Mouse (Mus musculus) retina, embryonic 14.5 days (tissue): ENCODE results near the gene Gm19935.
A peak's percentile ranks its signal among the peaks of the same experiment; 100 is the strongest.

Experiments used
- DNase-seq: peaks from one replicate; pipeline ENCODE4 v3.0.0-alpha.2; 2015; ENCODE audit warnings: low spot score

Gm19935 gene

DNA sequence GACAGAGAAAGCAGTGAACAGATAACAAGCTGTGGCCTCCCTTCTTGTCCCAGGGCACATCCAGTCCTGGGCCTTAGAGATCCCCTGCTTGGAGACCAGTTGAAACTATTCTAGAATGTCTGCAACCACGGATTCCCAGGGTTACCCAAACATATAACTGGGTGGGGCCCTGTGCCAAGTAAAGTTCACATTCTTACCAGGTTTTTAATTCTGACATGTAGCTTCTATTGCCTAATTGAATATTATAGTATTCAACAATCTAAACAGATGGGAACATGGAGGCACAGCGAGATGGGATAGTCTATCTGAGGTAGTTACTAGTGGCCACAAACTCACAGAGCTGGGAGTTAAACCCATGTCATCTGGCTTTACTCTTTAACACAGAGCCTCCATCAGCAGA lies at the start of gene Gm19935:
Gene Gm19935 (minus strand): TSS at position 101 of the 400 bp plus-strand sequence.
- no peak for DNase-seq

GRCm38 (mm10) chr8:90862038-90862437 lies 44.8 kb upstream of the Gm19935 start:
- DNase-seq, result peak; percentile 71

GRCm38 (mm10) chr8:90861266-90861944 lies 44.2 kb upstream of the Gm19935 start:
- DNase-seq, result peak; percentile 58

DNA sequence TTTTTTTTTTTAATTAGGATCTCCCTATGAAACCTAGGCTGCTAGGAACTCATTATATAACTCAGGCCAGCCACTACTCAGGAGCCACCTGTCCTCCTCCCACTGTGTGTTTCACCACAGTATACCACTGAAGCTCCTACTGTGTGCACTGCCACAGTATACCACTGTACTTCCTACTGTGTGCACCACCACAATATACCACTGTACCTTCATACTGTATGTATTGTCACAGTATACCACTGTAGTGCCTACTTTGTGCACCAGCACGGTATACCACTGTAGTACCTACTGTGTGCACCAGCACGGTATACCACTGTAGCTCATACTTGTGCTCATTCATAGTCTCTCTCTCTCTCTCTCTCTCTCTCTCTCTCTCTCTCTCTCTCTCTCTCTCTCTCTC lies 40.9 kb upstream of the Gm19935 start:
- DNase-seq, result no peak

GRCm38 (mm10) chr8:90856952-90857351 lies 39.8 kb upstream of the Gm19935 start:
- DNase-seq, result no peak

- DNase-seq, result no peak
Measured at GRCm38 (mm10) chr8:90856171-90856570, 39.0 kb upstream of the Gm19935 start.

DNA sequence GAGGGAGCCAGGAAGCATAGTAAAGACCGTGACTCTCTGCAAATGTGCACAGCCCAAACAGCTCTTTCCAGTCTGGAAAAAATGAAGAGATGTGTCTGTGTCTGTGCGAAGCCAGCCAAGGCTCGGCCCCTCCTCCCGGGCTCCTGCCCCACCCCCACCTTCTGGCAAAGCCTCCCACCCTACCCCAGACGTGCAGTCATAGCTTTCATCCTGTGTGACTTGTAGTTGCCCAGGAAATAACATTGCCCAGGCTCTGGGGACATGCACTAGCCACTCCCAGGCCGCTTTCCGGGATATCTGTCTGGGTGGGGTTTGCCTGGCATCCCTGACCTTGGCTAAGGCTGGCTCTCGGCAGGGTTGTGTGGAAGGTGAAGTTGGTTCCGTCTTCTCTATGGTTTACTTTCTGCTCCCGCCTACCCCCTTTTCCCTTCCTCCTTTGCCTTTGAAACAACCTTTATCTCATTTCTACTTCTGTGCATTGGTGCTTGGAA lies 37.5 kb upstream of the Gm19935 start:
- DNase-seq, result no peak

DNA sequence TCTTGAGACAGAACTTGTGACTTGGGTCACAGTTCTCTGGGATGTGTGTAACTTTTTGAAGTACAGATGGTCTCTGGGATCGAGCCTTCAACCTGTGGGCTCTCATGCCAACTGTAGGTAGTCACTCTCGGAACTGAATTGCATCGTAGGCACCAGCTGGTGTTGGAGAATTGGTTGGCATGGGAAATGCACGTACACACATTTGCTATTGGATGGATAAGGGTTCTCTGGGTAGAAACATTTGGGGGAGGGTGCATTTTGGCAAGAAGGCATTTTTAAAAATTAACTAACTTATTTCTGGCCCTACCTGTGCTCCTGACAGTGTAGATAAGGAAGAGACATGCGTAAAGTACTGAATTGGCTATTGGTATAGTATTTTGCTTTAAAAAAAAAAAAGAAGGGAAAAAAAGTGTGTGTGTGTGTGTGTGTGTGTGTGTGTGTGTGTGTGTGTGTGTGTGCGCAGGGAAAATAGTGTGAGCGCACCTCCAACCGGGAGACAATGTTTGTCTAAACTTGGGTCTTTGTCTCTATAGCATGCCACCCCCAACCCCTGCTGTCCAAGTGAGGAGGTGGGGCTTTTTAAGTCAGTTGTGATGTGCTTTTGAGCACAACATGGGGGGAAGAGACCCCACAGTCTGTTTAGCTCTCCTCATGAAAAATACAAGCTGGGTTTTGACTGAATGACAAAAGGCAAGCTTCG lies 36.9 kb upstream of the Gm19935 start:
- DNase-seq, result no peak

DNA sequence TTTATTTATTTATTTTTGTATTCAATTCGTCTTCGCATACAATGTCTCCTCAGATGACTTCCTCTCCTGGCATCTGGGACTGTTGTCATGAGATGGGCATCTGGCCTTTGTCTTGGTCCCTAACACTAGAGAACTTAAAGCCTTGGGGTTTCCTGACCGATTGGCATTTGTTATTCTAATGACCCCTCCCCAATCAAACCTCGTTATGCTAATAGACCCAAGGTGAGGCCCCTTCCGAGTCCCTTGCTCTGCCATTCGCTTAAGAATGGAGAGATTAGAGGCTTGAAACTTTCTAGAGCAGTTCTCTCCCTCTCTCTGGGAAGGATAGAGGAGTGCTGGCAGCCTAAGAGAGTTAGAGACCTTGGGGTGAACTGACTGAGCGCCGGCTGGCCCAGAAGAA lies 34.4 kb upstream of the Gm19935 start:
- no peak for DNase-seq

GRCm38 (mm10) chr8:90849462-90850050 lies 32.4 kb upstream of the Gm19935 start:
- DNase-seq, result peak; percentile 50

DNA sequence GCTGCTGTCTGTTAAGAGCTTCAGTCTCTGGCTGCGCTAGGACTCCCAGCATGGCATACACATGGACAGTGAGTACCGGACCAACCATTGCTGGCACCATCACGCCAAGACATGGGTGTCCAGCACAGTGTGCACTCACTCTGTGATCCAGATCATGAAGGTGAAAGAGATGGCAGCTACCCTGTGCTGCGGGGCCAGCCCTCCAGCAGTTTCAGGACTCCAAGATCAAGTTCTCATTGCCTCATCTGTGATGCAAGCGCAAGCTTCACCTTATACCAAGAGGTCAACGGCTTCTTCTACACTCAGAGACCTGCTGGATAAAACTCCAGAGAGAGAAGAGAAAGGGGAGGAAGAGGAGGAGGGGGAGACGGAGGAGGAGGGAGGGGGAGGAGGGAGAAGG lies 30.8 kb upstream of the Gm19935 start:
- no peak for DNase-seq

- no peak for DNase-seq
Measured at GRCm38 (mm10) chr8:90844179-90844967, 27.2 kb upstream of the Gm19935 start.

GRCm38 (mm10) chr8:90843127-90843526 lies 25.9 kb upstream of the Gm19935 start:
- DNase-seq, result no peak

- no peak for DNase-seq
Measured at GRCm38 (mm10) chr8:90841321-90841720, 24.1 kb upstream of the Gm19935 start.

DNA sequence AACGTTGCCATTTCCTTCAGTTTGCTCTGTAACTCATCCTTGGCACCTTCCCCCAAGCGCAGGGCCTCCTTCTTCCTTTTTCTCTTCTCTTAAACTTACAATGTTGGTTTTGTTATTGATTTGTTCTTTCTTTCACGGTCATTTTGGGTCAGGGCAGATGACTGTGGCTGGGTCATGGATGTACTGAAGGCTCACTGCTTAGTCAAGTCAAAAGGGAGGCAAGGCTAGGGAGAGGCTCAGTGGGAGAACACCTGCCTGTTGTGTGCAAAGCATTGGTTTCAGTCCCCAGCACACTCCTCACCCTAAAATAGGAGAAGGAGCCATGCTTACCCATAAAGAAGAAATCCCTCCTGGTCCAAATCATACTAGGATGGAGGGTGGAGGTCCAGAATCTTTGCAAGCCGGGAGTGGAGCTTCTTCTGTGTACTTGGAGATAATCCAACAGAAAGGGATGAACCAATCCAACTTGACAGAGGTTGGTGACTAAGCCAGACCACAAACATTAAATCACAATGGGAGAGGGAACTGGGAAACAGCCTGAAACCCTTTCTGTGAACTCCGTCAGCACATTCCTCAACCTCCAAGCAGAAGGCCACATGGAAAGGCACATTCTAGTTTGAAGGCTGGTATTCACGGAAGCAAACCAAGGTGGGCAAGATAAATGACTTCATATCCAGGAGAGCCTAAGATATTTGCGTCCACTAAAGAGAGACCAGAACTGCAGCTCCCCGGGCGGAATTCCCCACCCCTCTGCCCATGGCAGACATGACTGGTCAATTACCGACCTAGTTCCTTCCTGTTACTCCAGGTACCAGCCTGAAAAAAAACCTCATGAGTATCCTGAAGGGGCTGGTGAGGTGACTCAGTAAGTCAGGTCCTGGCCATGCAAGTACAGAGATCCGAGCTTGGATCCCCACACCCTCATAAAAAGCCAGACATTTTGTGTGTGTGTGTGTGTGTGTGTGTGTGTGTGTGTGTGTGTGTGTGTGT lies 22.8 kb upstream of the Gm19935 start:
- DNase-seq, result no peak

- DNase-seq, result no peak
Measured at GRCm38 (mm10) chr8:90837440-90837839, 20.2 kb upstream of the Gm19935 start.

GRCm38 (mm10) chr8:90834321-90834672 lies 17.1 kb upstream of the Gm19935 start:
- no peak for DNase-seq

- no peak for DNase-seq
Measured at GRCm38 (mm10) chr8:90833628-90834320, 16.6 kb upstream of the Gm19935 start.

GRCm38 (mm10) chr8:90832576-90833289 lies 15.5 kb upstream of the Gm19935 start:
- DNase-seq, result no peak

GRCm38 (mm10) chr8:90830980-90831379 lies 13.8 kb upstream of the Gm19935 start:
- DNase-seq, result no peak
